Mouse (Mus musculus): ENCODE measurements at regions not wholly inside any gene's neighbourhood (a gene's known extent, or its start where the extent isn't known, plus 50 kb on each side); places are given as distances from the start of the nearest gene placed in this dataset.
"Not testable (repeated sequence)": the region's sequence is repeated elsewhere in the genome, so short reads cannot be mapped to it uniquely, and the experiment has no call there.

GRCm38 (mm10) chr13:82058872-82059271 is 276.0 kb downstream of the Cetn3 start:
- no peak for DNase-seq (ENCODE audit: low spot score)

DNA sequence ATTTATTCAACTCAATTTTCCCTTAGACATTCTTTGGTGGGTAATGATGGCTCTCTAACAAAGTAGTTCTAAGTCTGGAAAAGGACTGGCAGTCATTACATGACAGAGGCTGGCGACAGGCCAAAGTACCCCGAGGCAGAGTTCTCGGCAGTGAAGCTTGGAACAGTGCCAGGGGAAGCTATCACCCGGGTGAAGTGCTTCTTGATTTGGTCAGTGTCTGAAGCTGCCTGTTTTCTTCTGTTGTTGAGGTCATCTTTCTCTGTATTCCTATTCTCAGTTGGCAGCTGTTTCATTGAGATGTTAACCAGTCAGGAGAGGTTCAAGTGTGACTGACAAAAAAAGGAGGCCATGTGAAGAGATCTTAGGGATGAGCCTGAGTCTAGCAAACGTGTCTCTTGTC is 276.6 kb downstream of the Cetn3 start:
- no peak for DNase-seq (ENCODE audit: low spot score)

DNA sequence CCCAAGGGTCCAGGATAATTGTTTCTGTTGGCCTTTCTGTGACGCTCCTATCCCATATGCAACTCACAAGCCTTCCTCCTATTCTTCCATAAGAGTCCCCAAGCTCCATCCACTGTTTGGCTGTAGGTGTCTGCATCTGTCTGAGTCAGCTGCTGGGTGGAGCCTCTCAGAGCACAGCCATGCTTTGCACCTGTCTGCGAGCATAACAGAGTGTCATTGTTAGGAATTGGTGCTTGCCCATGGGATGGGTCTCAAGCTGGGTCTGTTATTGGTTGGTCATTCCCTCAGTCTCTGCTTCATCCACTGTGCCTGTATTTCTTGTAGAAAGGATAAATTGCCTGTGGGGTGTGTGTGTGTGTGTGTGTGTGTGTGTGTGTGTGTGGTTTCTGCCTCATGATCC is 281.0 kb downstream of the Cetn3 start:
- DNase-seq (ENCODE audit: low spot score): not testable (repeated sequence)

DNA sequence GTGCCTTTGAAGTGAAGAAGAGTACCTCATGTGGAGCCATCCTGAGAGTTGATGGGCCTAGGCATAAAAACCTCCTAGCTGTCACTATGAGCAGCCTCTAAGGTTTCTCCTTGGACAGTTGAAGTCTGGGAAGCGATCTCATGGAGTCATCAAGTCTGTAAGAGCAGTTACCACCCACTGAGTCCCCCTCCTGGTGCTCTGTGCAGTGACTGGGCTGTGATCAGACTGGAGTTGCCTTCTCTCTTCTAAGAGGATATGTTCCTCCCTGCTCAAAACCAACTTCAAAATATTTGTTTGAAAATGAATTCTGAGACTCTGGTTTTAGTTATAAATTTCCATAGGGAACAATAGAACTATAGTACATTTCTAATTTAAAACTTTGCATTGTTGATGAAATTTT is 283.3 kb downstream of the Cetn3 start:
- no peak for DNase-seq (ENCODE audit: low spot score)

DNA sequence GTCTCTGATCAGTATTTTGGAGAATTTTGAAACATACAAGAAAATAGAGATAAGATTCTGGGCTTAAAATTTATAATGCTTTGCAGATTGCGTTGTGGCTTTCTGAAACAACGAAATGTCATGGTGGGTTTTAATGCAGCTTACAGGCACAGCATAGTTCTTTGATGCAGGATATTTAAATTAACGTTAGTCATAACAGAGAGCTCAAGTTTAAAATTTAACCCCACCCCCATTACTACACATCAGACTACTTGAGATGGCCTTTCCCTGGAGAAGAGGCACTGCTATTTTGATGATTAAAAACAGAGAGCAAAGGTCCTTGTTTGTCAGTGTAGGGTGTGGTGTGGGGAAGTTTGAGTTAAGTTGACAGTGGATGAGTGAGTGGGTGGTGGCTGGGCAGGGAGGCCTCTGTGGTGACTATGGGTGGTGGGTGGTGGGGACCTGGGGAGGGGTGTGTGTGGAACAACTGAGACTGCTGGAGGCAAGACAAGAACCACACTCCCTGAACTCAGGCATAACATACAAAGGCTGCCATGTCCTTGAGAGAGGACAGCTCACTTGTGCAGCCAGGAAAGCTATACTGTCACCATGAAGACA is 283.9 kb downstream of the Cetn3 start:
- no peak for DNase-seq (ENCODE audit: low spot score)

DNA sequence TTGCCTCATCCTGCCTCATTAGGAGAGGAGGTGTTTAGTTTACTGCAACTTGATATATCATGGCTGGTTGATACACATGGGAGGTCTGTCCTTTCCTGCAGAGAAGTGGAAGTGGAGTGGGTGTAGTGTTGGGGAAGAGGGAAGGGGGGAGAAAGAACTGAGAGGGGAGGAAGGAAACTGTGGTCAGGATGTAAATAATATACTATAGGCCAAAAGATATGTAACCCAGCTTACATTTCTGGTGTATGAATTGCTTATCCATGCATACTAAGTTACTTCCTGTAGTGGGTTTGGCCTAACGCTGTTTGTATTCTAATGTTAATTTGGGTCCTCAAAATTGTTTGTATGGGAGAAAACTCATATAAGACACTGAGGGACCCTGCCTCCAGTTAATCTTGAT is 289.6 kb downstream of the Cetn3 start:
- DNase-seq (ENCODE audit: low spot score): no peak

- DNase-seq (ENCODE audit: low spot score): no peak
These were observed 290.5 kb downstream of the Cetn3 start for GRCm38 (mm10) chr13:82073343-82073742.

DNA sequence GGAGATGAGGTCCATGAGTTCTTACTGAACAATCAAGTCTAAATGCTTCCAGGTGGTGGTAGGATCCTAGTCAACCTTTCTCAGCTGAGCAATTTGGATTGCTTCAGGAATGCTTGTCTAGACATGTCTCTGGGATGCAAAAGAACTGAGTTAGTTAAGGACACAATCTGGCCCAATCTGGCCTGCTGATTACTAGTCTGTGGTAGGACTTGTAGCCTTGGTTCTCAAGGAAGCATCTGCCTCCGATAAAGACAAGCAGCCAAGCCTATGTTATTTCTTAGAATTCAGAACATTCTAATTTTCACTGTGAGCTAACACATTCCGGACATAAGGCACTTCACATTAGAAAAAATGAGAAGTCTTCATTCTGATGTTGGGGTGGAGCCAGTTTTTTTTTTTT is 298.5 kb downstream of the Cetn3 start:
- DNase-seq (ENCODE audit: low spot score): no peak

- DNase-seq (ENCODE audit: low spot score): no peak
These were observed 304.8 kb downstream of the Cetn3 start for GRCm38 (mm10) chr13:82087635-82088034.

- no peak for DNase-seq (ENCODE audit: low spot score)
These were observed 309.3 kb downstream of the Cetn3 start for GRCm38 (mm10) chr13:82092186-82092585.

DNA sequence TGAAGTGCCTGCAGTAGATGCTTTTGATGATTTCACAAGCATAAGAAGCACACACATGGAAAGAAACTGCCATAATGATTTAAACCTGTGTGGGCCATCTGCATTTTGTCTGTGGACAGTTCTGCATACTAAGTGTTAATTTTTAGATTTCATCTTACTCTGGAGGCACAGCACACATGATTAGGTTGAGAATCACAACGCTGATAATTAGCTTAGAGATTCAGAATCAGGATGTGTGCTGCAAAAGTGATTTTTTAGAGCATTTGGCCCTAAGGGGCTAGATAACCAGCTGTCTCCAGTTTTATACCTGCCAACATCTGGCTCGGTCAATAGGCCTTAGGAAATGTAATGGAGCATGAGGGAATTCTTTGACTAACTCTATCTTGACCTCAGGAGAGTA is 323.2 kb downstream of the Cetn3 start:
- DNase-seq (ENCODE audit: low spot score): no peak

GRCm38 (mm10) chr13:82129777-82130735 is 347.2 kb downstream of the Cetn3 start:
- no peak for DNase-seq (ENCODE audit: low spot score)

Measured in yolk sac, embryonic 10.5 days (tissue).